Mouse (Mus musculus): ENCODE results near the gene Cxcr1. TPM values are rescaled to one million over a fixed set of nuclear protein-coding genes. Genes with fewer than 3 reads are reported as not detected.

The Cxcr1 gene
- total RNA-seq, 2 experiments from 2014 or later = not detected

GRCm38 (mm10) chr1:74150101-74150500, 44.3 kb downstream of the Cxcr1 start:
- no peak for ATAC-seq (replicated peaks; ENCODE audit: low FRiP score, poor library complexity, severe bottlenecking)

- ATAC-seq (replicated peaks; ENCODE audit: low FRiP score, poor library complexity, severe bottlenecking) = no peak
Measured at GRCm38 (mm10) chr1:74149106-74149885, 45.1 kb downstream of the Cxcr1 start.

Other genes starting within 250 kb of the Cxcr1 start
- gene Tns1, start 70.2 kb downstream of the Cxcr1 start, total RNA-seq (2015; ENCODE audit: low replicate concordance) = 8.5 and 9.2 TPM in 2 replicates
- gene Tns1, start 70.2 kb downstream of the Cxcr1 start, total RNA-seq (2017; ENCODE audit: low replicate concordance) = 11.9 and 21.6 TPM in 2 replicates
- gene Rufy4, start 69.1 kb downstream of the Cxcr1 start, total RNA-seq (2015; ENCODE audit: low replicate concordance) = not detected in 2 replicates
- not detected in 2 replicates for gene Rufy4, start 69.1 kb downstream of the Cxcr1 start, total RNA-seq (2017; ENCODE audit: low replicate concordance)
- gene Cxcr2, start 40.6 kb downstream of the Cxcr1 start, total RNA-seq (2015; ENCODE audit: low replicate concordance) = 19.2 and 25.7 TPM in 2 replicates
- gene Cxcr2, start 40.6 kb downstream of the Cxcr1 start, total RNA-seq (2017; ENCODE audit: low replicate concordance) = 23.0 and 24.7 TPM in 2 replicates
- gene Arpc2, start 41.5 kb upstream of the Cxcr1 start, total RNA-seq (2015; ENCODE audit: low replicate concordance) = 283 and 297 TPM in 2 replicates
- 147 and 152 TPM in 2 replicates for gene Arpc2, start 41.5 kb upstream of the Cxcr1 start, total RNA-seq (2017; ENCODE audit: low replicate concordance)
- gene Gpbar1, start 83.9 kb upstream of the Cxcr1 start, total RNA-seq (2015; ENCODE audit: low replicate concordance) = not detected in 2 replicates
- gene Gpbar1, start 83.9 kb upstream of the Cxcr1 start, total RNA-seq (2017; ENCODE audit: low replicate concordance) = not detected in 2 replicates
- gene Aamp, start 90.1 kb upstream of the Cxcr1 start, total RNA-seq (2015; ENCODE audit: low replicate concordance) = 4.6 and 10.4 TPM in 2 replicates
- gene Aamp, start 90.1 kb upstream of the Cxcr1 start, total RNA-seq (2017; ENCODE audit: low replicate concordance) = 15.3 and 27.6 TPM in 2 replicates
- 7.1 and 17.7 TPM in 2 replicates for gene Pnkd, start 90.3 kb upstream of the Cxcr1 start, total RNA-seq (2015; ENCODE audit: low replicate concordance)
- 2.4 TPM in 1 of 2 replicates, not detected in the other for gene Pnkd, start 90.3 kb upstream of the Cxcr1 start, total RNA-seq (2017; ENCODE audit: low replicate concordance)
- gene Tmbim1, start 111.0 kb upstream of the Cxcr1 start, total RNA-seq (2015; ENCODE audit: low replicate concordance) = 2.1 and 4.2 TPM in 2 replicates
- gene Tmbim1, start 111.0 kb upstream of the Cxcr1 start, total RNA-seq (2017; ENCODE audit: low replicate concordance) = 1.9 and 2.6 TPM in 2 replicates
- not detected in 2 replicates for gene Catip, start 167.5 kb upstream of the Cxcr1 start, total RNA-seq (2015; ENCODE audit: low replicate concordance)
- gene Catip, start 167.5 kb upstream of the Cxcr1 start, total RNA-seq (2017; ENCODE audit: low replicate concordance) = not detected in 2 replicates
- 20.2 and 37.0 TPM in 2 replicates for gene Slc11a1, start 180.6 kb upstream of the Cxcr1 start, total RNA-seq (2015; ENCODE audit: low replicate concordance)
- gene Slc11a1, start 180.6 kb upstream of the Cxcr1 start, total RNA-seq (2017; ENCODE audit: low replicate concordance) = 3.0 and 12.7 TPM in 2 replicates
- gene Ctdsp1, start 196.9 kb upstream of the Cxcr1 start, total RNA-seq (2015; ENCODE audit: low replicate concordance) = 30.7 and 40.5 TPM in 2 replicates
- gene Ctdsp1, start 196.9 kb upstream of the Cxcr1 start, total RNA-seq (2017; ENCODE audit: low replicate concordance) = 10.5 and 22.8 TPM in 2 replicates
- not detected in 2 replicates for gene Vil1, start 214.7 kb upstream of the Cxcr1 start, total RNA-seq (2015; ENCODE audit: low replicate concordance)
- gene Vil1, start 214.7 kb upstream of the Cxcr1 start, total RNA-seq (2017; ENCODE audit: low replicate concordance) = not detected in 2 replicates